Mouse (Mus musculus) T-helper 17 cell (primary cell): ENCODE data around the gene Arl15.

ENCODE experiments used
- in situ Hi-C, 2 experiments: fragments of 300-600 bp; cut with MboI, MseI; formaldehyde crosslinking; loops; 1 replicate in 1 of 2; 2 replicates in 1 of 2; pipeline ENCODE4 v1.15.1; 2025; ENCODE audit warnings: high pct_unique_total_duplicates in 2 of 2

Gene Arl15

DNA sequence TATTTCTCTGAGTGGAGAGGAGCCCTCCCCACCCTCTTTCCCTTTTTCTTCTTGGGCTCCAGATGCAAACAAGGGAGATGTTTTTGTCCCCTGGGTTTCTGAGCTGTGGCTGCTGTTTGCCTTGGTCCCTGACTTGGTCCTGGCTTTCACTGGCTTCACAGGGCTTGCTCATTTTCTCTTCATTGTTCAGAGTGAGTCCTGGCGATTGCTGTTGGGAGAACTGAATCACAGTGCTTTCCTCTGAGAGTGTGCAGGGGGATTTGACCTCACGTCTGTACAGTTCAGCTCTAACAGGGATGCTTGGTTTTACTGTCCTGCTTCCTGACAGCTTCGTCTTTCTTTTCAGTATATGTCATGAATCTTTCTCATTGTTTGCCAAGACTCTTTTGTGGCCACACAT, 254.4 kb downstream of the Arl15 start:
- in situ Hi-C loops: no loop called here

DNA sequence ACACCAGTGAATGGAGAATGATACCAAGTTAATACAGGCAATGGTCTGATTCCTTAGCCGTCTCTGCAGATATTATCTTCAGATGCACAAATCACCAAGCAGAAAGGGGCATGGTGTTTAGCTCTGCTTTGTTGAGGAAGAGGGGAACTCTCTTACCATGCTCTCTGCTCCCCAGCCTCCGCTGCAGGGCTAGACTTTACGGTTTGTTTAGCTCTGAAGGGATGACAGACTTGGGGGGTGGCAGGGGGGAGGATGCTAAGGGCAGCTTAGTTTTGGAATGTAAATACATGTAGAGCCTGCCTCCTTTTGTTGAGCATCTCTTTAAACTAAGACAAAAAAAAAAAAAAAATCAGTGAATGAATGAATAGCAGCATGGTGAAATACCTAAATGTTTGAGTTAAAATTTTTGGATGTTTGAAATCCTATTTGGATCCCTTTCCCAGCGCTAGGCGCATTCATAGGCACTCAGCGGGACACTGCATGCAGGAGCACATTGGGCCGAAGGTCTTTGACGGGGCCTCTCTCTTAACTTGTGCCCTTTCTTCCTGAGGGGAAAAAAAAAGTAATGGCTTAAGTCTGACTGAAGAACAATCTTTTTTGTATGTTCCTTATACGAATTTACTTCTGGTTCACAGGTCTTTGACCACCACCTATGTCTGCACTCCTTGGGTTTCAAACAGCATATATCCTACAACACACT, 257.0 kb downstream of the Arl15 start:
- in situ Hi-C loops: no loop called here

DNA sequence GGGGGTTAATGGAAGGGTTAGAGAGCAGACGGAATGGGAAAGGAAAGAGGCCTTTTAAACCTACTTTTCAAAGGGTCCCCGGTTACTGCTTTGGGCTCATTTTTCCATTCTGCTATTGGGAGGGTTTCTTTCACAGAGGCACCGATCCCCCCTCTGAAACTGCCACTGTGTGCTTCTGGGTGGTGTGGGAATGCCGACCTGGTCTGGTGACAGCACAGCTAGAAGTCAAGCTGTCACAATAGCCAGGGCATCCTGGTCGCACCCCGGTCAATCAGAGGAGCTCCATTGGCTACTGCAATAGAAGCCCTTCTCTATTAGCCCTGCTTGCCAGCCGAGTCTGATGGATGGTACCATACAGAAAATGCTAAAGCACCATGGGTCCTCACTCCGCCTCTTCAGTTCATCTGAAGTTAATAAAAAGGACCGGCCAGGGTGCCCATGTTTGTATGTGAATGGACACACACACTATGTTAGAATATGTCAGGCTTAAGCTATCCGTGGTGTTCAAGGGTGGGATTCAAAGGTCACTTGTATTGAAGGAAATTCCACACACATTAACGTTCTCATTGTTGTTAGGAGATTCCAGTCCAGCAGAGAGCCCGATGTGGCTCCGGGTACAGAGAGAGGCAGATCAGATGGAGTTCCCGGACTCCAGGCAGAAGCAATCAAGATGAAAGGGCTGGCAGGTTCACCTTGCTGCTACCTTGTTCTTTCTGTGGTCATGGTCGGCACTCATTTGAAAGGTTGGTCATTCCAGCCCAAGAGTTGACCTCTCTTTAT, 258.3 kb downstream of the Arl15 start:
- in situ Hi-C loops: no loop called here

DNA sequence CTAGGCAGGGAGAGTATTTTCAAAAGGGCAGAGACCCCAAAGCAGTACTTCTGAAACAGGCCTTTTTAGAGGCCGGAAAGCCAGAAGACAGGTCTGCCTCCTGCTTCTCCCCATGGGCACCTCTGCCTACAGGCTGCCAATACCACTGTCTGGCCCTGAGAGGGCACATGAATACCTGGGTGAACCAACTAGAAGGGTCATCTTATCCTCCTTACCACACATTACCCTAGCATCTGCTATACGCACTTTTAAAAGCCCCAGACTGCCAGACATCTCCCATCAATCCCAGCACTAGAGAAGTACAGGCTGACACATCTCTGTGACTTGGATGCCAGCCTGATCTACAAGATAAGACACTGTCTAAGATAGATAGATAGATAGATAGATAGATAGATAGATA, 259.0 kb downstream of the Arl15 start:
- in situ Hi-C loops: no loop called here

DNA sequence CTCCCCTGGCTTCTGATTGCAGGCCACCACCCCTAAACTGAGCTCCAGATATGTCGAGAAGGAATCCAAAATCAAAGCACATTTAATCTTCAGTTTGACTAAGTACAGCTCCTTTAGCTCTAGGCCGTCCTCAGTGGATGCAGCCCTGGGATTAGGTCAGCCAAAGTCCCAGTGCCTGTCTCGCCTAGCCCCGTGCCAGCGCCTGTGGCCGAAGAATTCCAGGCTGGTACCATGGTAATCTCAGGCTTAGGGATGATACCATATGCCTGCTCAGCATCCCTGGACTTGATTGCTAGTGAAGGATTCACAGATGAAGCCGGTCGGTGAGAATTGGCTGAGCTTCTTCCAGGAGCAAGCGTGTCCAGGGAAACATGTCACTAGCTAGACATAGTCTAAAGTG, 261.4 kb downstream of the Arl15 start:
- in situ Hi-C loops: no loop called here

DNA sequence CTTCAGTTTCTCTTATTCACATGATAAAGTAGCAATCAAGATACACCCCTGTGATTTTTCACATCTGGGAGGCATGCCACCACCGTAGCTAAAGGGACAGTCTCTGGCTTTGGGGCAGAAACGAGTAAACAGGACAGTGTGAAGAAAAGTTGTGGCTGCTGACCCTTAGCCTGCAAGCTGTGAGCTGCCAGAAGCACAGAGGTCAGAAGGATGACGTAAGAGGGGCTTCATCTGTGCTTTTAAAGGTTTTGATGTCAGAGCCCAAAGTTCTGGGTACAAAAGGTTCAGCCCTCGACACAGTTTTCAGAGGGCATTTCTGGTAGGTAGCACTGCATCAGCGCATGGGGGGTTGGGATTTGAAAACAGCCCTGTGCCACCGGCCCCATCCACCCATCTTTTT, 266.0 kb downstream of the Arl15 start:
- in situ Hi-C loops: no loop called here

DNA sequence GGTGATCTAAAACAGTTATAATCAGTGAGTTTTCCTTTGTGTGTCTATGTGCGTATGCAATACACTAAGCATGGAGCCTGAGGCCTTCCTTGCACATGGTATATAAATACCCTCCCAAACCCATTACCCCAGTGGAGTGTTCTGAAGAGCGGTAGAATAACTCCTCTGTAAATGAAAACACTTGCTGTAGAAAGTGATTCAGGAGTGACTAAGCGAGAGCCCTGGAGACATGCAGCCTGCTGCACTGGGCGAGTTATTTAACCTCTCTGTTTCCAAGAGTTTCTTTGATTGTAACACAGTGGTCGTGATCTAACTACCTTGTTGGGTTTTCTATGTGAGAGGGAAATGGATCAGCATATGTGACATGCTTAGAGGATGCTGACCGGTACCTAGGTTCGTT, 266.9 kb downstream of the Arl15 start:
- in situ Hi-C loops: no loop called here

DNA sequence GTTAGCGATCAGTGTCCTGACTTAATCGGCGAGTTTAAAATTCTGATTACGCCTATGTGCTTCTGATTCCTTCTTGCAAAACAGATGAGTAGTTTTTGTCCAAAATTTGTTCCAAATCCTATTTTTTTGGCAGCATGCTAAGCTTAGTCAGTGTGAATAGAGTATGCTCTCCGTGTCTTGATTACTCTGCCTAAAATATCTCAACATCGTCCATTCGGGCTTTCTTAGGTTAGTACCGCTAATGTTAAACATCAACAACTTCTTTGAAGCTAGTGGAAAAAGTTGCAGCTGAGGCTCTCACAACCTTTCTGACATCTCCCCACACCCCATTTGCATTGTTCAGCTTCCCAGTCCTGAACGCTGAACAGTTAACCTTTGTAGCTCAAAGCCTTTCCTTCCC, 269.8 kb downstream of the Arl15 start:
- in situ Hi-C loops: no loop called here

DNA sequence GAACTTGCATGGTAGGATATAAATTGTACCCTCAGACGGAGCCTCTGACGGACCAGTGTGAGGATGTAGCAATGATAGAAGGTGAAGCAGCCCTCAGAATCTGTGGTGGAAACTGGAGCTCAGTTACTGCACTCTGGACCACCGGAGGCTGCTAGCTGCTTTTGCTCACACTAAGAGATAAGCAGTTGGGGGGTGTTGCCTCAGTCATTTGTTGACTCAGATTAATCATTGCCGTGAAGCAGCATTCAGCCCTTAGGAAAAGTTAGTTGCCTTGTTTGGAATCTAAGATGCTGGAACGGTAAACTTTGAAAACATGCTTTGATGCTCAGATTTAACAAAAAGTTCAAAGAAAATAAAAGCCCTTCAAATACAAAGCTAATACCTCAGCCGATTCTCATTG, 270.7 kb downstream of the Arl15 start:
- in situ Hi-C loops: no loop called here

DNA sequence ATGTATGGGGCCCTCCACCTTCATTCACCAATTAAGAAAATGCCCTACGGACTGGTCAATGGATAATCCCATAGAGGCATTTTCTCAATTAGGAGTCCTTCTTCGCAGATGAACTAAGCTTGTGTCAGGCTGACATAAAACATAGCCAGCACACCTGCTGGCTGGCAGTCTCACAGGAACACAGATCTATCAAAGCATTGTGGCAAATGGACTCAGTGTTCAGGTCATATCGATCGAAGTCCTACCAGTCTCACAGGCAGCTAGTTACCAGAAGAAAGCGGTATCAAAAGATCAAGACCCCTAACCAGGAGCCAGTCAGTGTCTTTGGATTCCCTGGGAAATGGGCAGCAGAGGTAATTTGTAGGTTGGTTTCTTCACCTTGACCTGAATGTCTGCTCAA, 274.1 kb downstream of the Arl15 start:
- in situ Hi-C loops: no loop called here

DNA sequence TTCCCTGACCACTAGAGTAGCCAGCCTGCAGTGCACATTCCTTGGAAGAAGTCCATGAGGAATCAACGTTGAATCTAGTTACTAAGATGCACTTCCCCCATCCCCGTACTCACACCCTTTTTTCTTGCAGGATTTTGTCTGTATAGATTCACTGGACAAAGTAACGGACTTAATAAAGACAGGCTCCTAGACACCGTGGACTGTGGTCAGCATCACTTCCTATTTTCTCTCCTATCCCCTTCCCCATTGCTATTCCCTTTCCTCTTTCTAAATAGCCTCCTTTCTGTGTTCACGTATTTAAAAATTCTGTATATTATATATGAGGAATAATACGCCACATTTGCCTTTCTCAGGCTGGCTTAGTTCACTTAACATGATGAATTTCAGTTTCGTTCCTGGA, 277.1 kb downstream of the Arl15 start:
- in situ Hi-C loops: no loop called here

DNA sequence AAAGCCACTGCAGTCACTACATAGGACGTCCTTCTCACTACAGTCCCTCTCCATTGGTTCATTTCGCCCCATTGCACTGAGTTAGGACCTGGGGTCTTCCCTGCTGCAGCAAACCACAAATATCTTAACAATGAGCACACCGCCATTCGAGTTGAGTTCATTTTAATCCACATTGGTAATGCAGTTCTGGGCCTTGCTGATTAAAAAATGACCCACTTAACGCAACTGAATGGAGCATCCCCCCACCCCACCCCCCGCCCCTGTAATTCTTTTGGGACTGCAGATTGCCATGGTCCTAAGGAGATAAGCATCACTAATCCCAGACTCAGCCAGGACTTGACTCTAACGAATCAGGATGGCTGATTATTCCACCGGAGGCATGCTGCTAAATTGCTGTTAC, 280.2 kb downstream of the Arl15 start:
- in situ Hi-C loops: no loop called here

DNA sequence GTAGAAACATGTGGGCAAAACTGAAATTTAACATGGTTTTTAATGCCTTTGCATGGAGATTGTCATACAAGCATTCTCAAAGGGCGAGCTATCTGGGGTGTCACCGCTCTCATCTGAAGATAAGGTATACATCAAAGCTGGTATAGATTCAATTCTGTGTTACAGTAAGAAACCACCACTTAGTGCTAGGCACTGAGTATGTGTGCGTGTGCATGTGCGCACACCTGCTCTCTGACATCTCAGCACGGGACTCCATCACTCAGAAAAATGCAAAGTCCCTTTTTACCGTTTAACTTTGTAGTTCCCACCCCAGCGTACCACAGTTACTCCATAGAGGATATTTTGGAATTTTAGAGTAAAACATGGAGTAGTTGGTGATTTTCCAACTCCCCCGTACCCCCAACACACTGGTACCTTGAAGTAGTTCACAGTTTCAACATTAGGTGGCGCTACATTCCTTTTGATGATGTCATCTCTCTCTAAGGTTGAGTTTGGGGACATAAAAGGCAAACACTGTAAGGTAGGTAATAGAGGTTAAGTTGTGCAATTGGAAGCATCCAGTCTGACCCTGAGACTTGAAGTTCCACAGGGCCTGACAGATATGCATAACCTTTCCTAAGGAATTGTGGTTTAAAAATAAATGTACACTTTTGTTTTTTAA, 281.5 kb downstream of the Arl15 start:
- in situ Hi-C loops: loop anchor here (5.0 to 25.0 kb wide), 3 partner anchors 91 to 711 kb away; partner anchors contain the start of gene Fst (in 1 of the 2)

DNA sequence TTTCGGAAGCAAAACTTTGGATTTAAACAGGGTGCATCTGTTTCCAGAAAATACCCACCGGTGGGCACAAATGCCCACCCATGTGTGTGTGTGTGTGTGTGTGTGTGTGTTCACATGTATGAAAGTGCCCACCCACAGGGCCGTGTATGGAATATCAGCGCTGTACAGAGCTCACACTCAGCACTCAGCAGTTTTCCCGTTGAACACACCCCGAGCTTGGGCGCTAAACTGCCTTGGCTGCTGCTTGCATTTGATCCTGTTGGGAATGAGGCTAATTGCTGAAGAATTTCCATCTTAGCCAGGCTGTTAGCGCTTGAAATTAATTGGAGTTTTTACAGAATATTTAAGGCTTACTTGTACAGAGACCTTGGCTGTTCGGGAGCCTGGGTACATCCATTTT, 282.9 kb downstream of the Arl15 start:
- in situ Hi-C loops: loop anchor here (5.0 to 25.0 kb wide), 3 partner anchors 90 to 710 kb away; partner anchors contain the start of gene Fst (in 1 of the 2)

DNA sequence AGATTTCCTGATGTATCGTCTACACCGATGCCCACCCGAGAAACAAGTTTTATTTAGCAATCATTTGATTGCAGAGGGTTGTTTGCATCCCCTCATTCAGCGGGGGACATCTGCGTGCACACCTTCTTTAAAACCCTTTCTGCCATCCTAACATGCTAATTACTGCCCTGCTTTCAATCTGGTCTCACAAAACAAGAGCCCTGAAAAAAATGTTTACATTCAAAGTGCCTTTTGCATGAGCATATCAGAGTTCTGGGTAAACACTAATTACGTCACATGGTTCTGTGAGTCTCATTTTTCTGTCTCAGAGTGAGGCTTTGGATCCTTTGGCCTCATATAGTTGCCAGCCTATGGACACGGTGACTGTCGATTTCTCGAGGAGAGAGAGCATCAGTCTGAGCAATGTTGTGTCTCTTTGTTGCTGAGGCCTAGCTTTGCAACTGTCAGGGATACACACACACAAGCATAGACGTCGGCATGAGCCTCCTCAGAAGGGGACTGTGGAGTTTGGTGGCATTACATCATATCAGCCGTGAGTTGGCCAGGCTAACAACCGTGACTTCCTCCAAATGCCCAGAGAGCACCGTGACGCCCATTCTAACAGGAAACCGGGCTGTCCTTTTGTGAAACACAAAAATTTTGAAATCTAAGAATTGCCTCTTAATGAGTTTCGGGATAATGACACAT, 283.4 kb downstream of the Arl15 start:
- in situ Hi-C loops: loop anchor here (5.0 to 25.0 kb wide), 3 partner anchors 90 to 710 kb away; partner anchors contain the start of gene Fst (in 1 of the 2)

DNA sequence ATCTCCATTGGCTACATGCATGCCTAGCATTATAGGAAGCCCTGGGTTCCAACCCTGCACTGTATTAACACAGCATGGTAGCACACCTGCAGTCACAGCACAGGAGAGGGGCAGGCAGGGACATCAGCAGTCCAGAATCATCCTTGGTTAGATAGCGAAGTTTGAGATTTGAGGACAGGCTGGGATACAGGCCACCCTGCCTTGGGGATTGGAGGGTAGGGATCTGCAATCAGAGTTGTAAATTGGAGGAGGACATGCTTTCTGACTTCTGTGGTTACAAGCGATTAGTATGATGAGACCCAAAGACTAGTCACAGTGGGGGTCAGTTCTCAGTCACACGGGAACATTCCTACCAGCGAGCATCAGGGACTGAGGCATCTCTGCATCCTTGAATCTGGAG, 284.5 kb downstream of the Arl15 start:
- in situ Hi-C loops: loop anchor here (5.0 to 25.0 kb wide), 3 partner anchors 88 to 708 kb away; partner anchors contain the start of gene Fst (in 1 of the 2)

DNA sequence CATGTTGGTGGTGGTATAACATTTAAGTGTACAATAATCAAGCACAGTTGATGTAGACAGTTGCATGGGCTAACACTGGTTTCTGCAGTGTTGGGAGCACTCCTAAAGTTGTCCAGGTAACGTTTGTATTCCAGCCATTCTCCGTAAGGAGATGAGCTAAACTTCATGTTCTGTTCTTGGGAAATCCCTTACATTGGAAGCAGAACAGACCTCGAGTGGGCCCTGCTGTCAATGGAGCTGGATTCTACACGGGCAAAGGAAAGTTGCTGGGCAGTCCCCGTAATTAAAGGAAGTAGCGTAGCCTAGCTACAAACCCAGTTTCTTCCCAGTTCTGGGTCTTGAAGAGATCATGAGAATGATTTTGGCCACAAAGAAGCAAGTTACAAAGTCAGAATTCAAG, 285.4 kb downstream of the Arl15 start:
- in situ Hi-C loops: loop anchor here (5.0 to 25.0 kb wide), 3 partner anchors 88 to 708 kb away; partner anchors contain the start of gene Fst (in 1 of the 2)

DNA sequence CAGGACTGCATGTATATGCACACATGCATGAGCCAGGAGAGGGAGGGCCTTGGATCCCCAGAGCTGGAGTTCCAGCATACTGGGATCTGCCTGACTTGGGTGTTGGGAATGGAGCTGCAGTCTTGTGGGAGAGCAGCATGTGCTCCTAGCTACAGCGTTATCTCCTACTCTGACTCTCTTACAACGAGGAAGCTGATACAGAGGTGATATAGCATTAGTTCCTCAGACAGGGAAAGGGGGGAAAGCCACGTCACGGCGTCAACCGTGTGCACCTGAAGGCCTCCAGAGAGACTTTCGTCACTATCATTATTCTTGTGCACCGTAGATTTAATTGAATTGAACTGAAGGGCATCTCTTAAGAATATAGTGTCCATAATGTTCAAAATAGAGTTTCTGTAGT, 286.2 kb downstream of the Arl15 start:
- in situ Hi-C loops: loop anchor here (25.0 kb wide), 2 partner anchors 382 to 707 kb away; partner anchors contain the start of gene Fst (in 1 of the 2)

DNA sequence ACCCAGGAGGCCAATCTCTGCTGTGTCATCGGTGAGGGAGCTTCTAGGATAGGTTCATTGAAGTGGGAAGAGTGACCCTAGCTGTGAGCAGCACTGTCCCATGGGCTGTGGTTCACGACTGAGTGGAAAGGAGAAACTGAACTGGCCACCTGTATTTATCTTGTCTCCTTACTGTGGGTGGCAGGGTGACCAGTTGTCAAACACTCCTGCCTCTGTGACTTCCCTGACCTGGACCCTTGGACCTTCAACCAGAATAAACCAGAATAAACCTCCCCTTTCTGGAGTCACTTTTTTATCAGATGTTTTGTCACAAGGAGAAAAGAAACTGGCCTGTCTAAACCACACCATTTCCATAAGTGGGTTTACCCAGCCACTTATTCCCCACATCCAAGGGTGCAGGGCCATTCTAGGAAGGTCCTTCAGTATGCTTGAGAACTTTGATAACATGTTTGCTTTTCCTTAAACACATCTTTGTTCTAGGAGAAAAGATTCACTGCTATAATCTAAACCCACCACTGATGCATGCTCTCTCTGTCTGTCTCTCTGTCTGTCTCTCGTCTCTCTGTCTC, 289.3 kb downstream of the Arl15 start:
- in situ Hi-C loops: loop anchor here (25.0 kb wide), 2 partner anchors 379 to 704 kb away; partner anchors contain the start of gene Fst (in 1 of the 2)

DNA sequence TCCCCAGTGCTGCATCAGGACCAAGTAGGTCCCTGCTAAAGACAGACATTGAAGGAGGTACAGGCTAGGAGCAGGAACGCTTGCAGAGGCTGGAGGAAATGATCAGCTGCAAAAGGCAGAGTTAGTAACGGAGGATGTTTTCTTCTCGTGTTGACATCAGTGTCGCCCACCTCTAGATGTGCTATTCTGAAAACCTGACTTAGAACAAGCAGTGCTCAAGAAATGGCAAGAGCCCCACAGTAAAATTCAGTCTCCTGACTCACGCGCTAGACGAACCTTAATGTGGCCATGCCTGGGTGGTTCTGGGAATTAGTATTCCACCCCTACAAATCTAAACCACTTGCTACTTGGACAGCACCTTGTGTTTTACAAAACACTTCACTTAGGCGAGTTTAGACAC, 291.1 kb downstream of the Arl15 start:
- in situ Hi-C loops: loop anchor here (25.0 kb wide), 2 partner anchors 377 to 702 kb away; partner anchors contain the start of gene Fst (in 1 of the 2)

DNA sequence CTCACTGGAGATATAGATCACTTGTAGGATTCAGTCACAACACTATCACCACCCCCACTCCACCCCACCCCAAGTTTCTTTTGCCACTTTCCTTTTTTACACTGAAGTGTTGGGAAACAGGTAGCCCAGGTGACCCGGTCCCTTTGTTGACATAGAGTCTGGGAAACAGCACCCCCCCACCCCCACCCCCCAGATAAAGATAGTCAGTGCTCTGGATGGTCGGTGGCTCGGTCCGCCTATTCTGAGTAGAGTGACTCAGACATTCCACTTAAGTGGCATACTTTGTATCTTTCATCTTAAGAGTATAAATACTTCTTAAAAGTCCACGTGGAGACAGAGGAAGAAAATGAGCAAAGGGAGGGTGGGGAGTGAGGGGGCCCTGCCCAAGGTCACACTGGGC, 292.0 kb downstream of the Arl15 start:
- in situ Hi-C loops: loop anchor here (25.0 kb wide), 2 partner anchors 376 to 701 kb away; partner anchors contain the start of gene Fst (in 1 of the 2)
